Comparison of ENCODE assay signal across 20 mouse cellular contexts in genomic region chr17:18968371-18969275, GRCm38 (mm10). TPM values are rescaled to one million over a fixed set of nuclear protein-coding genes. Genes with fewer than 3 reads are reported as not detected.
DNase-seq lines count a peak whose midpoint lies in the region; ATAC-seq and TF ChIP-seq lines count a peak whose summit lies in the region.
"Had no signal": no experiment of that assay in that cellular context is flagged by ENCODE, and none has a peak within 500 bp of the region (broad histone marks: within the 10 kb centered on the region; RNA-seq: fewer than 3 reads in every experiment).

No protein-coding gene starts in this region.

- TF ChIP-seq EP300 in heart, adult 2 months (IDR thresholded peaks at IDR 0.05; ENCODE audit: insufficient read depth, low read depth, low read length), result no peak

- 81% methylated on average over 29 of the region's 29 CpGs for WGBS in heart, adult 2 months

- no peaks in the 10 kb centered on the region for H3K4me1 ChIP-seq in heart, adult 2 months (ENCODE audit: control insufficient read depth, insufficient read depth, low read length)
- H3K4me1 ChIP-seq: embryonic facial prominence, embryonic 15.5 days; forebrain, embryonic 13.5 days; kidney, embryonic 15.5 days; midbrain, embryonic 12.5 days; neural tube, embryonic 13.5 days had no signal

- H3K27ac ChIP-seq in heart, adult 2 months, result no peak overlapping the region
- H3K27ac ChIP-seq: embryonic facial prominence, embryonic 15.5 days; forebrain, embryonic 13.5 days; kidney, embryonic 15.5 days; midbrain, embryonic 12.5 days; neural tube, embryonic 13.5 days had no signal

- no peaks in the 10 kb centered on the region for H3K36me3 ChIP-seq in heart, adult 2 months (ENCODE audit: control insufficient read depth, insufficient read depth, low read length)
- H3K36me3 ChIP-seq: embryonic facial prominence, embryonic 15.5 days; kidney, embryonic 15.5 days; midbrain, embryonic 12.5 days; neural tube, embryonic 13.5 days had no signal

- ATAC-seq in megakaryocyte, adult 5-6 weeks (ENCODE audit: poor library complexity, severe bottlenecking), result peak; percentile 99
- ATAC-seq: forebrain, embryonic 13.5 days; Patski had no signal

- no peak for TF ChIP-seq POLR2A in heart, adult 2 months (IDR thresholded peaks at IDR 0.05; ENCODE audit: insufficient read depth, low read depth, low read length)

- no peak for TF ChIP-seq CTCF in heart, adult 2 months (IDR thresholded peaks at IDR 0.05)

- no peaks in the 10 kb centered on the region for H3K79me2 ChIP-seq in heart, adult 2 months (replicated peaks; ENCODE audit: control insufficient read depth, insufficient read depth, low read length)

- peak; percentile 0 for DNase-seq in heart, adult 8-10 months (ENCODE audit: low spot score)
- no peak for DNase-seq in heart, adult 2 months
- peak; percentile 4 to 19 for DNase-seq in thymus, postnatal 36 days
- no peak for DNase-seq in thymus, postnatal 4 days
- no peak for DNase-seq in urinary bladder, postnatal 14 days (ENCODE audit: low spot score)
- no peak for DNase-seq in cerebellum, adult 11 months
- DNase-seq in heart, postnatal 14 days, result no peak
- DNase-seq: adrenal gland, adult 2 months; gastrocnemius, postnatal 10 days; left cerebral cortex, postnatal 4 days; lung, adult 2 months had no signal

- no peak overlapping the region for H3K4me3 ChIP-seq in heart, adult 2 months
- H3K4me3 ChIP-seq: embryonic facial prominence, embryonic 15.5 days; forebrain, embryonic 13.5 days; kidney, embryonic 15.5 days; midbrain, embryonic 12.5 days; neural tube, embryonic 13.5 days had no signal

- intact Hi-C loops in heart, adult 2 months (cut with DNase I), result no loop called here
- intact Hi-C loops in heart, postnatal 14 days (cut with DNase I), result no loop called here

- no peak overlapping the region for H3K9ac ChIP-seq in heart, adult 2 months (ENCODE audit: low read depth, low read length)
- H3K9ac ChIP-seq: embryonic facial prominence, embryonic 15.5 days; forebrain, embryonic 13.5 days; kidney, embryonic 15.5 days; midbrain, embryonic 12.5 days; neural tube, embryonic 13.5 days had no signal

- H3K27me3 ChIP-seq in heart, adult 2 months (ENCODE audit: control insufficient read depth, insufficient read depth, low read length), result no peaks in the 10 kb centered on the region
- H3K27me3 ChIP-seq: embryonic facial prominence, embryonic 15.5 days; forebrain, embryonic 13.5 days; kidney, embryonic 15.5 days; midbrain, embryonic 12.5 days; neural tube, embryonic 13.5 days; Patski had no signal

RNA-seq across cellular contexts. Expression of gene Vmn2r97, which starts 54.5 kb away (rescaled TPM):
- not detected for total RNA-seq in heart, adult 8-10 months (2022)
- total RNA-seq in heart, adult 2 months (2021), result not detected
- polyA plus RNA-seq in heart, adult 2 months (2012; rRNA removed), result not detected in 2 replicates
- total RNA-seq in megakaryocyte, adult 5-6 weeks (2015), result 0.09 TPM in 1 of 2 replicates, not detected in the other
- total RNA-seq in megakaryocyte, adult 5-6 weeks (2017), result not detected in 2 replicates
- not detected for total RNA-seq in heart, postnatal 14 days (2021)
- total RNA-seq: gastrocnemius, postnatal 10 days; left cerebral cortex, postnatal 4 days had no signal
- polyA plus RNA-seq: adrenal gland, adult 2 months; cortical plate, adult 2 months; heart, postnatal 0 days; kidney, embryonic 15.5 days; lung, adult 2 months; midbrain, embryonic 12.5 days had no signal

Comparison
In these comparisons a context has a peak if more than half of its experiments do, and no peak if none do; other contexts are left out.
1. DNase-seq: peak in heart, adult 8-10 months (single experiment) and thymus, postnatal 36 days (2 of 2); none in heart, adult 2 months (0 of 2), thymus, postnatal 4 days (single experiment), urinary bladder, postnatal 14 days (single experiment), cerebellum, adult 11 months (single experiment) and heart, postnatal 14 days (0 of 2).